Mouse (Mus musculus) gastrocnemius, postnatal 4 days (tissue): ENCODE measurements at regions not wholly inside any gene's neighbourhood (a gene's known extent, or its start where the extent isn't known, plus 50 kb on each side); places are given as distances from the start of the nearest gene placed in this dataset.
A peak's percentile ranks its signal among the peaks of the same experiment; 100 is the strongest.

ENCODE experiments used
- DNase-seq, 2 experiments: peaks; one replicate each; pipeline ENCODE4 v3.0.0; 2021 to 2022; ENCODE audit warnings: low spot score in 2 of 2, mixed read lengths in 2 of 2

- no peak for DNase-seq
These were observed 65.6 kb downstream of the En1 start for GRCm38 (mm10) chr1:120667776-120668175.

GRCm38 (mm10) chr1:120683532-120684245 lies 81.5 kb downstream of the En1 start:
- no peak for DNase-seq

- DNase-seq = no peak
These were observed 83.5 kb downstream of the En1 start for GRCm38 (mm10) chr1:120685650-120686244.

- DNase-seq = no peak
These were observed 89.4 kb downstream of the En1 start for GRCm38 (mm10) chr1:120691571-120691970.

- DNase-seq = no peak
These were observed 96.0 kb downstream of the En1 start for GRCm38 (mm10) chr1:120698189-120698588.

GRCm38 (mm10) chr1:120704201-120704600 lies 102.0 kb downstream of the En1 start:
- DNase-seq = no peak

- no peak for DNase-seq
These were observed 103.8 kb downstream of the En1 start for GRCm38 (mm10) chr1:120706011-120706410.

- no peak for DNase-seq
These were observed 106.3 kb downstream of the En1 start for GRCm38 (mm10) chr1:120708511-120708910.

- DNase-seq = peak in 1 of 2 experiments; percentile 37
These were observed 113.1 kb downstream of the En1 start for GRCm38 (mm10) chr1:120715105-120715877.

- no peak for DNase-seq
These were observed 124.6 kb downstream of the En1 start for GRCm38 (mm10) chr1:120726777-120727176.

GRCm38 (mm10) chr1:120727427-120727826 lies 125.2 kb downstream of the En1 start:
- no peak for DNase-seq

- DNase-seq = no peak
These were observed 129.8 kb downstream of the En1 start for GRCm38 (mm10) chr1:120732003-120732402.

- DNase-seq = no peak
These were observed 131.5 kb downstream of the En1 start for GRCm38 (mm10) chr1:120733683-120734082.

GRCm38 (mm10) chr1:120734846-120735245 lies 132.6 kb downstream of the En1 start:
- no peak for DNase-seq

- DNase-seq = no peak
These were observed 137.3 kb downstream of the En1 start for GRCm38 (mm10) chr1:120739499-120739898.

GRCm38 (mm10) chr1:120741091-120741740 lies 139.0 kb downstream of the En1 start:
- no peak for DNase-seq

GRCm38 (mm10) chr1:120748963-120749362 lies 146.7 kb downstream of the En1 start:
- DNase-seq = no peak

GRCm38 (mm10) chr1:120753406-120753805 lies 151.2 kb downstream of the En1 start:
- DNase-seq = no peak

GRCm38 (mm10) chr1:120754337-120754736 lies 152.1 kb downstream of the En1 start:
- peak in 1 of 2 experiments; percentile 59 for DNase-seq

- peak; percentile 43 to 61 for DNase-seq
These were observed 155.1 kb downstream of the En1 start for GRCm38 (mm10) chr1:120757283-120757821.

GRCm38 (mm10) chr1:120758172-120758571 lies 156.0 kb downstream of the En1 start:
- peak in 1 of 2 experiments; percentile 58 for DNase-seq
